Mouse (Mus musculus): ENCODE measurements at regions not wholly inside any gene's neighbourhood (a gene's known extent, or its start where the extent isn't known, plus 50 kb on each side); places are given as distances from the start of the nearest gene placed in this dataset.

GRCm38 (mm10) chr5:146641931-146642330 lies 56.9 kb upstream of the Gpr12 start:
- intact Hi-C loops (cut with DNase I): no loop called here
- no peak for DNase-seq

GRCm38 (mm10) chr5:146636859-146637258 lies 51.8 kb upstream of the Gpr12 start:
- no peak for DNase-seq
- intact Hi-C loops (cut with DNase I): no loop called here

All from heart, postnatal 36 days (tissue).